Mouse (Mus musculus) forebrain, embryonic 15.5 days (tissue): Measurements from ENCODE around the gene Ndufa11. TPM values are rescaled to one million over a fixed set of nuclear protein-coding genes. Genes with fewer than 3 reads are reported as not detected.
A peak's percentile ranks its signal among the peaks of the same experiment; 100 is the strongest.

ENCODE experiments used
- ATAC-seq: fragments of 200-750 bp; cut with Nextera tagmentation; replicated peaks from 2 replicates; pipeline ENCODE4 v1.8.0; 2017; ENCODE audit warnings: mild to moderate bottlenecking, moderate TSS enrichment, moderate library complexity
- H3K27ac ChIP-seq: fragments of 300-500 bp; sonication (generic); replicated peaks from 2 replicates; pipeline ENCODE4 v1.5.1; 2015; ENCODE audit warnings: mild to moderate bottlenecking, inconsistent platforms
- H3K27me3 ChIP-seq: fragments of 300-500 bp; sonication (generic); 2 replicates; pipeline ENCODE4 v1.6.1; 2015; ENCODE audit warnings: inconsistent platforms
- H3K36me3 ChIP-seq: fragments of 300-500 bp; sonication (generic); 2 replicates; pipeline ENCODE4 v1.6.1; 2015; ENCODE audit warnings: mild to moderate bottlenecking, inconsistent platforms
- H3K4me1 ChIP-seq: fragments of 300-500 bp; sonication (generic); 2 replicates; pipeline ENCODE4 v1.6.1; 2015; ENCODE audit warnings: inconsistent platforms
- H3K4me2 ChIP-seq: fragments of 300-500 bp; sonication (generic); replicated peaks from 2 replicates; pipeline ENCODE4 v1.6.1; 2015; ENCODE audit warnings: mild to moderate bottlenecking, inconsistent platforms
- H3K4me3 ChIP-seq: fragments of 300-500 bp; sonication (generic); 2 replicates; pipeline ENCODE4 v1.5.1; 2015; ENCODE audit warnings: mild to moderate bottlenecking, inconsistent platforms
- H3K9ac ChIP-seq: fragments of 300-500 bp; sonication (generic); replicated peaks from 2 replicates; pipeline ENCODE4 v1.6.1; 2015; ENCODE audit warnings: mild to moderate bottlenecking, inconsistent platforms
- H3K9me3 ChIP-seq: fragments of 300-500 bp; sonication (generic); 2 replicates; pipeline ENCODE4 v1.6.1; 2016; ENCODE audit warnings: inconsistent platforms
- WGBS: fragments of 180-500 bp; shearing (Covaris S2); methylation state at CpG from one replicate; pipeline ENCODE4 v1.1.7; 2015; ENCODE audit warnings: mixed read lengths; 5-methylcytosine and 5-hydroxymethylcytosine counted together
- polyA plus RNA-seq: library from polyadenylated mRNA; unstranded; fragments of >200 nt; fragmentation: Nextera tagmentation; extraction: Ambion mirVana; gene quantifications from 2 replicates; pipeline ENCODE4 v1.2.1, GENCODE M21; 2015

Gene Ndufa11
- polyA plus RNA-seq, 1 experiment from 2014 or later, result 425 TPM

DNA sequence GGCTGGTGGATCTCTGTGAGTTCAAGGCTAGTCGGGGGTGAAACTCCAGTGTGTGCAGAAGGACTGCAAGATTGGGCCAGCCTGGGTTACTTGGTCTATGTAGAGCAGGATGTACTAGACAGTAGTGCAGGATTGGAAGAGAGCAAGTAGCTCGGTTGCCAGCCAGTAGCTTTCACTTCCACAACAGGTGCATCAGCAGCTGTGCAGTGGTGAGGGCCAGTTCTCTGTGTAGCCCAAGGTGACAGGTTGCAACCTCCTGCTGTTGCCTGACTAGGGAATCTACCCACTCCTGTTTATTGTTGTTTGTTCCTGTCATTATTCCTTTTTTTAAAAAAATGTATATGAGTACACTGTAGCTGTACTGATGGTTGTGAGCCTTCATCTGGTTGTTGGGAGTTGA is 28.9 kb upstream of the Ndufa11 start:
- H3K4me2 ChIP-seq, result no peak overlapping the region
- peaks cover 35% of the 10 kb centered on the region for H3K36me3 ChIP-seq
- no peak overlapping the region for H3K9ac ChIP-seq
- no peaks in the 10 kb centered on the region for H3K9me3 ChIP-seq
- H3K4me1 ChIP-seq, result peaks cover 23% of the 10 kb centered on the region
- no peaks in the 10 kb centered on the region for H3K27me3 ChIP-seq
- WGBS, result 89% methylated on average over 2 of the region's 2 CpGs
- ATAC-seq, result no peak
- no peak overlapping the region for H3K27ac ChIP-seq
- no peak overlapping the region for H3K4me3 ChIP-seq

DNA sequence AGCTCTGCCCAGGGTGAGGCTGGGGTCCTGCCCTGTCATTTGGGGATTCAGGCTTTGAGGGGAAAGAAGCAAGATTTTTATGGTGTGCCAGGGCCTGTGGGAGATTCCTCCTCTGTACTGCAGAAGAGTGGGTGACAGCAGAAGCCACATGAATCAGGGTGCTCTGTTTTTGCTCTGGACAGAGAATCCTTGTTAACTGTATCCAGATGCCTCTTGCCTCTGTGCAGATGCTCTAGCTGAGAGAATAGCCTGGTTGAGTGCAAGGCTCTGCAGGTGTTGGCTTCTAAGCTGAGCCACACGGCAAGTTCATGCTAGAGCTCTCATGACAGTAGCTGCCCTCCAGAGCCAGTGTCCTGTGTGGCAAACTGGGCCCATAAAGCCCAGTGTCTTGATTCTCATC is 24.2 kb upstream of the Ndufa11 start:
- WGBS, result 54% methylated on average over 1 of the region's 1 CpGs
- Histone ChIP-seq H3K4me3 (no peak overlapping the region), H3K27me3 (no peaks in the 10 kb centered on the region), H3K9ac (0 out of 2 replicates have a peak overlapping the region, but pooled peaks have one; percentile 24), H3K9me3 (no peaks in the 10 kb centered on the region), H3K36me3 (peaks cover 35% of the 10 kb centered on the region), H3K27ac (peak overlapping the region; percentile 55), H3K4me2 (no peak overlapping the region), H3K4me1 (peaks cover 20% of the 10 kb centered on the region)
- 0 out of 2 replicates have a peak, but pooled peaks have one; percentile 12 for ATAC-seq

DNA sequence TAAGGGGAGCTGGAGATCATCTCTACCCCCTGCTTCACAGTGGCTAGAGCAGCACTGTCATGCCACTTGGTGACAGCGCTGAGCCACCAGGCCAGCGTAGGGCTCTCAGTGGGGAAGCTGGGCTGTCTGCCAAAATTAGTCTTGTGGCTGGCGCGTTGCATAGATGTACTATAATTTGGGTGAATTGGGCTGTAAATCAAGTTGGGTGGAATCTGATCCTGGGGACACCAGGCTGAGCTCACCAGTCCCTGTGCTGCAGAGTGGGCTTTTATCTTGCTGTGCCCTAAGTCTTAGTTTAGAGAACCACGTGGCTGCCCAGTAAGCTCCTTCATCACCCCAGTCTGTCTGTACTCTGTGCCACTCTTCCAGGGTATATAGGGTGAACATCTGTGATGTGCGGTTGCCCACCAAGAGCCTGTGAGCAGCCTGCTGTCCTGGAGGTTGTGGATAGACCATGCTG is 23.7 kb upstream of the Ndufa11 start:
- no peak overlapping the region for H3K4me2 ChIP-seq
- H3K36me3 ChIP-seq, result peaks cover 36% of the 10 kb centered on the region
- peak; percentile 79 for ATAC-seq
- H3K9ac ChIP-seq, result 0 out of 2 replicates have a peak overlapping the region, but pooled peaks have one; percentile 24
- peak overlapping the region; percentile 55 for H3K27ac ChIP-seq
- H3K27me3 ChIP-seq, result no peaks in the 10 kb centered on the region
- H3K9me3 ChIP-seq, result no peaks in the 10 kb centered on the region
- no peak overlapping the region for H3K4me3 ChIP-seq
- peaks cover 20% of the 10 kb centered on the region for H3K4me1 ChIP-seq
- 17% methylated on average over 6 of the region's 6 CpGs for WGBS

DNA sequence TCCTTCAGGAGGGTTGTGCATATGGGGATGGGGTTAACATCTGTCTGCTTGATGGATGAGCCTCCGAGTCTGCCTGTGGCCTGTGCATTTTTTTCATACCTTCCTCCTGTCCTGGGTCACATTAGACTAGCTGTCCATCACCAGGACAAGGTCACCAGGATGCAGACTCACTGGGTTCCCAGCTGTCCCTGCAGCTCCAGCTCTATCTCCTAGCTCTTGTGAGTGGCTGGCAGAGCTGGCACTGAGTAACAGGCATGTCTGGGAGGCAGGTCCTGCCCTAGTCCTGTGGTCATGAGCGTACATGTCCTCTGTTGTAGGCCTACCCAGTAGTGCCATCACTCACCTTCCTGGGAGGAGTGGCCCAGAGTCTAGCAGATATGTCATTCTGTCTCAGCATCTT is 17.1 kb upstream of the Ndufa11 start:
- 94% methylated on average over 2 of the region's 2 CpGs for WGBS
- Histone ChIP-seq H3K36me3 (peaks cover 87% of the 10 kb centered on the region), H3K27me3 (no peaks in the 10 kb centered on the region), H3K4me2 (no peak overlapping the region), H3K9ac (no peak overlapping the region), H3K4me1 (no peaks in the 10 kb centered on the region), H3K27ac (no peak overlapping the region), H3K9me3 (no peaks in the 10 kb centered on the region), H3K4me3 (no peak overlapping the region)
- no peak for ATAC-seq

DNA sequence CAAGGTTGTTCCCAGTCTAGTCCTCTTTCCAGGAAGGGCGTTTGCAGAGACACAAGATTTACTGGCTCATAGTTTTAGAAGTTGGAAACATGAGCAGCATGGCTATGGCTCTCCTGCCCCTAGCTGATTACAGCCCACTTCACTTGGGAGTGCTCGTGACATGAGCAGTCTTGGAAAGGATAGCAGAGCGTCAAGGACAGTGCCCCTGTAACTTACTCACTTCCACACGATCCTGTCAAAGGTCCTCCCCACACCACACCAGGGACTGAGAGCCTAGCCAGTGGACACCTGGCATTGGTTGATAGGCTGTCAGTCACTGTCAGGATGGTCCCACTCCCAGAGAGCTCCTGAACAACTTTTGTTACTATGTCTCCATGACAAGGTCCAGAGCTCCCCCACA is 14.5 kb upstream of the Ndufa11 start:
- no peak for ATAC-seq
- peaks cover 95% of the 10 kb centered on the region for H3K36me3 ChIP-seq
- 89% methylated on average over 4 of the region's 4 CpGs for WGBS

DNA sequence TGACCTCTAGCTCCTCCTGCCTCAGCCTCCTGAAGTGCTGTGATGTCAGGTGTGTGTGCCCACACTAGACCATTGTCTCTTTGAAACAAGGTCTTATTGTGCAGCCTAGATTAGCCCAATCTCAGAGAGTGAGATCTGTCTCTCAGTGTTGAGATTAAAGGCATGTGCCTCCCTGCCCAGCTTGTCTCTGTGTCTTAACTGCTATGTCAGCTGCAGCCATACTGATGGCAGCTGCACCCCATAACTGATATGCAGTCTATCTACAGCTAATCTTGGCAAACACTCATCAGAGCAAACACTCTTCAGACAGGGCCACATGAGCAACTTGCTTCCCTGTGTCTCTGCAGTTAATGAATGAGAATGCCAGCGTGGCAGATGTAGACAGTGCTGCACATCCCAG is 11.1 kb upstream of the Ndufa11 start:
- Histone ChIP-seq H3K27ac (no peak overlapping the region), H3K9me3 (no peaks in the 10 kb centered on the region), H3K36me3 (peaks cover 94% of the 10 kb centered on the region), H3K4me1 (no peaks in the 10 kb centered on the region), H3K27me3 (no peaks in the 10 kb centered on the region), H3K4me2 (no peak overlapping the region), H3K4me3 (no peak overlapping the region), H3K9ac (no peak overlapping the region)
- WGBS, result 95% methylated on average over 1 of the region's 1 CpGs
- no peak for ATAC-seq

More for the DNA sequence above, 14.5 kb upstream of the Ndufa11 start:
- Histone ChIP-seq H3K27me3 (no peaks in the 10 kb centered on the region), H3K4me2 (no peak overlapping the region), H3K9me3 (no peaks in the 10 kb centered on the region), H3K9ac (no peak overlapping the region), H3K4me3 (no peak overlapping the region), H3K27ac (no peak overlapping the region), H3K4me1 (no peaks in the 10 kb centered on the region)

DNA sequence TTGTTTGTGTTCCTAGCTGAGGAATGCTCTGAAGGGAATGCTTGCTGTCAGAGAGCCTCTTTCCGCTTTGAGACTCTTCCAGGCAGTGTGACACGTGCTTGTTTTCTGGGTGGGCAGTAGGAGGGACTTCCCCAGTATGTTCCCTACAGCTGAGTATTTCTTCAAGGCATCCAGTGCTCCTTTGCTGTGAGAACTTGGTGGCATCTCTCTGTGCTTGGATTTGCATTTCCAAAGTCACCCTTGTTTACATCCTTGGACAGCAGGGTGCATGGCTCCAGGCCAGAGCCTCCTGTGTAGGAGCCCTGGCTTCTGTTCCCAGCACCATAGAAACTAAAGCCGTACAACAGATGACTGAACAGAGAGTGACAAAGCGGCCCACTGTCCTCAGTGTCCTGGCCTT is 8.9 kb upstream of the Ndufa11 start:
- WGBS, result 82% methylated on average over 4 of the region's 4 CpGs
- H3K9me3 ChIP-seq, result no peaks in the 10 kb centered on the region
- no peak overlapping the region for H3K4me3 ChIP-seq
- peaks cover 87% of the 10 kb centered on the region for H3K36me3 ChIP-seq
- H3K9ac ChIP-seq, result no peak overlapping the region
- no peak overlapping the region for H3K4me2 ChIP-seq
- no peaks in the 10 kb centered on the region for H3K4me1 ChIP-seq
- H3K27me3 ChIP-seq, result no peaks in the 10 kb centered on the region
- H3K27ac ChIP-seq, result no peak overlapping the region
- no peak for ATAC-seq

DNA sequence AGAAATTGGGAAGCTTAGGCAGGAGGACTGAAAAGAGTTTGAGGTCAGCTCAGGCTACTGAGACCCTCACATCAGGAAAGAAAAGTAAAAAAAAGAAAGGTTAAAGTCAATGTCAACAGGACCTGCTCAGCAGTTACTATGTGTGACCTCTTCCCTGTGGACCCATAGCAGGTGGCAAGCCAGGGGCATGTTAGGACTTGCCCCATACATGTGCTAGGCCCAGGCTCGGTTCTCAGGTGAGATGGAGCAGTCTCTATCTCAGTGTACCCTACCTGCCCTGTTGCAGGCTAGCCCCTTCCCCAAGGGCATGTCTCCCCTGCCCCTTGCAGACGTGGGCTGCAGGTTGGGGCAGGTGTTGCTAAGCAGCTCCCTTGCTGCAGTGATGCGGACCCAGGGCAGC is 7.9 kb upstream of the Ndufa11 start:
- Histone ChIP-seq H3K4me1 (no peaks in the 10 kb centered on the region), H3K9ac (no peak overlapping the region), H3K4me2 (no peak overlapping the region), H3K36me3 (peaks cover 81% of the 10 kb centered on the region), H3K27ac (no peak overlapping the region), H3K27me3 (no peaks in the 10 kb centered on the region), H3K4me3 (no peak overlapping the region), H3K9me3 (no peaks in the 10 kb centered on the region)
- 89% methylated on average over 3 of the region's 3 CpGs for WGBS
- no peak for ATAC-seq

DNA sequence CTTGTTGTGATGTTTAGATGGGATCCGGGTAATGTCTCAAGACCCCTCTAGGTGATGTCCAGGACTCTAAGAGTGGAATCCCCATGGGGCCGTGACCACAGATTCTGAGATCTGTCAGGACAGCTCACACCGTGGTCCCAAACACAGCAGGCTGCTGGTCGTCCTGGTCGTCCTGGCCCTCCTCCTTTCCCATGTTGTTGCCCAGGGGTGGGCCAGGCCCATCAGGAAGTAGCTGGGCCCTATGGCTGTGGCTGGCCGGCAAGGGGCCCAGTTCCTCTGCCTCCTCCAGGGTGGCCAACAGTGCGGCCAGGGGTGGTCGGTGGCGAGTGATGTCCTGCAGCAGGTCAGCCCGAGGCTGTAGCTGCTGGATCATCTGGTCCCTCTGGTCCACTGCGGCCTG is 2.2 kb upstream of the Ndufa11 start:
- WGBS, result 68% methylated on average over 11 of the region's 11 CpGs
- no peak overlapping the region for H3K4me3 ChIP-seq
- H3K9me3 ChIP-seq, result no peaks in the 10 kb centered on the region
- H3K36me3 ChIP-seq, result peaks cover 26% of the 10 kb centered on the region
- H3K9ac ChIP-seq, result 0 out of 2 replicates have a peak overlapping the region, but pooled peaks have one; percentile 67
- H3K4me2 ChIP-seq, result 0 out of 2 replicates have a peak overlapping the region, but pooled peaks have one; percentile 74
- H3K27me3 ChIP-seq, result no peaks in the 10 kb centered on the region
- ATAC-seq, result no peak
- H3K4me1 ChIP-seq, result peaks cover 28% of the 10 kb centered on the region
- no peak overlapping the region for H3K27ac ChIP-seq

DNA sequence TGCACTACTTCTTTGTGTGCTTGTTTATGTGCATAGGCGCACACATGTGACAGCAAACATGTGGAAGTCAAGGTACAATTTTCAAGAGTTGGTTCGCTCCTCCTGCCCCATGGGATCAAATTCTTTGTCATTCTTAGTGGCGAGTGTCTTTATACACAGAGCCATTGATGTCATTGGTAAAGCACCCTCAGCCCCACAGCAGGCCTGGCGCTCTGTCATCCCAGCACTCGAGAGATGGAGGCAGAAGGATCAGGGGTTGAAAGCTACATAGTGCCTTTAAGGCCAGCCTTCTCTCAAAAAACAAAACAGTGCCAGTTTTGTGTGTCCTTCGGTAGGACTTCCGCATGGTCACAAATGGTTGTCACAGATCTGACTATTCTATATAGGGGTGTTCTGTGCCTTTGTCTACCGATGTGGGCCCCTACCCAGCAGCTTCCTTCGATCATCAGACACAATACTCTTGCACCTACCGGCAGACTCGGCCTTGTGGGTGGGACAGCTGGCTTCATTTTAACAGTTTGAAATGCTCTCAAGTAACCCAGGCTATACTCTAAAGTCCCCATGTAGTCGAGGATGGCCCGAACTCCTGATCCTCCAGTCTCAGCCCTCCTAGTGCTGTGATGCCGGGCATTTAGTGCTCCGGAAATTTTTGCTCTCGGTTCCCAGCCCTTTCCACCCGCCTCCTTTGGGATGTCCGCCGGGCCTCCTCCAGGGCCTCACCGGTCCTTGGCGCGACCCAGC is 1.5 kb upstream of the Ndufa11 start:
- WGBS, result 22% methylated on average over 22 of the region's 22 CpGs
- H3K9ac ChIP-seq, result peak overlapping the region; percentile 67
- peaks cover 28% of the 10 kb centered on the region for H3K4me1 ChIP-seq
- peak overlapping the region; percentile 74 for H3K4me2 ChIP-seq
- peak overlapping the region; percentile 85 for H3K27ac ChIP-seq
- no peaks in the 10 kb centered on the region for H3K9me3 ChIP-seq
- peak; percentile 2 for ATAC-seq
- peaks cover 19% of the 10 kb centered on the region; the same call in 1 of the 2 replicates for H3K36me3 ChIP-seq
- H3K4me3 ChIP-seq, result peak overlapping the region; percentile 75
- H3K27me3 ChIP-seq, result no peaks in the 10 kb centered on the region

DNA sequence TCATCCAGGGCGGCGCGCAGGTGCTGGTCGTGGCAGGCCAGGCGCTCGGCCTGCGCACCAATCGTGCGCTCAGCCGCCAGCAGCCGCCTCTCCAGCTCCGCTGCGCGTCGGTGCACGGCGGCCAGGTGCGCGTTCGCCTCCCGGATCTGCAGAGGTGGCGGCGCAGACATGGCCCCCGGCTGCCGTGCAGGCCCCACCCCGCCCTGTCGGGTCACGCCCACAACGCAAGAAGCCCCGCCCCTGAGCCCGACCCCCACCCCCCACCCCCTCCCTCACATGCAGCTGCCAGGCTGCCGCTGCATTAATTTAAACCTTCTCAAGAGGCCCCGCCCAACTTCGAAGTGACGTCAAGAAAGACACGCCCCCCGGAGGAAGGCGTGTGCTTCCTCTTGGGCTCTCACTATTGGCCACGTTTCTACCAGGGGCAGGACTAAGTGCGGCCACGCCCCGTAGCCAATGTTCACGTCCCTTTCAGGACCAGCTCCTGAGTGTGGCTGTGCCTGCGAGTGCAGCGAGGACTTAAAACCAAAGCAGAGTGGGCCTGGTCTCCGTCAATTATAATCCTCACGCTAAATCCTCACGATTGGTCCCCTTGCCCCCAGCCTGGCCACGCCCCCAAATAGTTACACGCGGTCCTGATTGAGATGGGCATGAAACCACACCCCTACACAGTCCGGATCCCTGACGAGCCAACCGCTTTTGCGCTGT is 758 bp upstream of the Ndufa11 start:
- Histone ChIP-seq H3K9ac (peak overlapping the region; percentile 93), H3K4me2 (peak overlapping the region; percentile 74), H3K9me3 (no peaks in the 10 kb centered on the region), H3K4me1 (peaks cover 28% of the 10 kb centered on the region), H3K27ac (peak overlapping the region; percentile 85), H3K36me3 (peaks cover 15% of the 10 kb centered on the region), H3K4me3 (peak overlapping the region; percentile 75), H3K27me3 (no peaks in the 10 kb centered on the region)
- WGBS, result under 1% methylated on average over 55 of the region's 55 CpGs
- ATAC-seq, result peak; percentile 93

DNA sequence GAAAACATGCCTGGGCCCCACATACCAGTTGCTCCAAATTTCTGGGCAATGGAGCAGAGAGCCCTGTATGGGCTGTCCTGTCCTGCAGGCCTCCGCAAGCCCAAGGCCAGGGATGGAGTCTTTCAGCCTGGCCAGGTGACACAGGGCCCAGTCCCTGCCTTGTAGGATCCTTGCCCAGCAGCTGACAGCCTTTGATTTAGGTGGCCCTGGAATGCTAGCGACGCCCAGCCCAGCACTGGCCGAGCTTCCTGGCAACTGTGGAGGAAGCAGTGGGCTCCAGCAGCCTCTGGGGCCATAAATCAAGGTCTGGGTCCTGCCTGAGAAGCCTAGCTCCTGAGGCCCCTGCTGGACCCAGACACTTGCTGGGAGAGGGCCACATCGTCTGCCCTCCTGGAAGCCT is 4.9 kb downstream of the Ndufa11 start:
- 93% methylated on average over 5 of the region's 5 CpGs for WGBS
- Histone ChIP-seq H3K4me2 (no peak overlapping the region), H3K4me1 (peaks cover 16% of the 10 kb centered on the region), H3K9me3 (no peaks in the 10 kb centered on the region), H3K27ac (no peak overlapping the region), H3K27me3 (no peaks in the 10 kb centered on the region), H3K9ac (no peak overlapping the region), H3K36me3 (peaks cover 25% of the 10 kb centered on the region), H3K4me3 (no peak overlapping the region)
- ATAC-seq, result no peak
